Mouse (Mus musculus) urinary bladder, adult 2 months (tissue): ENCODE data around the gene Ltf. TPM values are rescaled to one million over a fixed set of nuclear protein-coding genes. Genes with fewer than 3 reads are reported as not detected.

Experiments
- DNase-seq: peaks from one replicate; pipeline ENCODE4 v3.0.0; 2022; ENCODE audit warnings: low spot score
- polyA plus RNA-seq: library from polyadenylated mRNA; depleted of rRNA; stranded (reverse); fragments of >200 nt; gene quantifications from 2 replicates; pipeline ENCODE4 v1.2.3, GENCODE M21; 2012

Ltf gene
- polyA plus RNA-seq, 1 experiment: not detected

DNA sequence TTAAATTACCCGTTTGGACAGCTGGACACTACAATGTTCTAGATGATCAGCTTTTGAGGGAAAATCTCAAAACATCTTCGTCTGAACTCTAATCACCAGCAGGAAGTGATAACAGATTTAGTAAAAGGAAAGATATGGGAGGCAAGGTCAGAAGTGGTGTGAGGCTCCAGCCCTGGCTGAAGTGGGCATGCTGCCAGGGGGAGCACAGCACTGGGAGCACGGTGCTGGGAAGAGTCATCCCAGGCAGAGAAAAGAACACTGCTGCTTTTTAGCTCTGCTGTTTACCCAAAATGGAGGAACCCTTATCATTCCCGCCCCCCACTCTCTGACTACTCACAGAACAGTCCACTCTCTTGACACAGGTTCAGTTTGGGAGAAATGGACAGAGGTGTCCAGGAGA lies 20.9 kb downstream of the Ltf start:
- DNase-seq: no peak

DNA sequence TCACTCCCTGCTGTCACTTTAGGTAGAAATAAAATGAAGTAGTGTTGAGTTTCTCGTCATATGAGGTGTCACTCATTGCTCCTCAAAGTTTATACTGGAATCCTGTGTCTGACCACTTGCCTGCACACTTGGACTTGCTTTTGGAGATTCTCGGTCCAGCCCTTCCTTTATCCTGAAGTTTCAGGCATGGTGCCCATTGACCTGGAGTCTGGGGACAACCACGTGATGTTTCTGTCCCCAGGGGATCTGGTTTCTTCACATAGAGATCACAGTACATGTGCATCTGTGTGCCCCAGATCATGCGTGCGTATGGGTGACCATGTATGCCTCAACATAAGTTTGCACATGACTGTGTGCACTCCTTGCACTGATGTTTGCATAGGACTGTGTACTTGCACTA lies 23.2 kb downstream of the Ltf start:
- no peak for DNase-seq

DNA sequence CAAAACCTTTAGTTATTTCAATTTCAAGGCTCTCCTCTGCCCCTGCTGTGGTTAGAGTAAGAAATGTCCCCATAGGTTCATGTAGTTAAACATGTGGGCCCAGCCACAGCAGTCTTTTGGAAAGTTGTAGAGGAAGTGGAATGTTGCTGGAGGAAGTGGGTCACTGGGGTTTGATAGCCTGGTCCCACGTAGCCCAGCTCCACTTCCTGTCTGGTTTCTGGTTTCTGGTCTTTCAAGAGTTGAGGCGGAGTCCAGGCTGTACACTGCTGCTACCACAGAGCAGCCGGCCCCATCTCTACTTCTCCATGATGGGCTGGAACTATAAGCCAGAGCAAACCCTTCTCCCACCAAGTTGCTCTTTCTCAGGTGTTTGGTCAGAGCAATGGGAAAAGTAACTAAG lies 27.2 kb downstream of the Ltf start:
- DNase-seq: no peak

DNA sequence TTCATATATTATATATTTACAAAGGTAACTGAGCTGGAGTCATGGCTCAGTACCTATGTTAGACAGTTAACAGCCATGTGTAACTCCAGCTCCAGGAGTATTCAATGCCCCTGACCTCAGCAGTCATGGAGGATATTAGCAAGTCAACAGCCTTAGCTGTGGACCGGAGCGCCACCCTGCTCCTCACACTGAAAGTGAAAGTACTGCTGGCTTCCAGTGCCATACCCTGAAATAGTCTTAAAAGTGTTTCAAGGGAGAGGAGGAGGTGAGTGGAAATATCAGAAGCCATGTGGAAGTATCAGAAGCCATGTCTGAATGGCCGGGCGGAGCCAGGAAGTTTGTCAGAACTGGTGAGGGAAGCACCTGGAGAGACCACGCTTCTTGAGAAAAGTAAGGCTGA lies 28.2 kb downstream of the Ltf start:
- DNase-seq: no peak

GRCm38 (mm10) chr9:111048452-111048851 lies 29.4 kb downstream of the Ltf start:
- no peak for DNase-seq

GRCm38 (mm10) chr9:111054923-111055322 lies 35.9 kb downstream of the Ltf start:
- no peak for DNase-seq

DNA sequence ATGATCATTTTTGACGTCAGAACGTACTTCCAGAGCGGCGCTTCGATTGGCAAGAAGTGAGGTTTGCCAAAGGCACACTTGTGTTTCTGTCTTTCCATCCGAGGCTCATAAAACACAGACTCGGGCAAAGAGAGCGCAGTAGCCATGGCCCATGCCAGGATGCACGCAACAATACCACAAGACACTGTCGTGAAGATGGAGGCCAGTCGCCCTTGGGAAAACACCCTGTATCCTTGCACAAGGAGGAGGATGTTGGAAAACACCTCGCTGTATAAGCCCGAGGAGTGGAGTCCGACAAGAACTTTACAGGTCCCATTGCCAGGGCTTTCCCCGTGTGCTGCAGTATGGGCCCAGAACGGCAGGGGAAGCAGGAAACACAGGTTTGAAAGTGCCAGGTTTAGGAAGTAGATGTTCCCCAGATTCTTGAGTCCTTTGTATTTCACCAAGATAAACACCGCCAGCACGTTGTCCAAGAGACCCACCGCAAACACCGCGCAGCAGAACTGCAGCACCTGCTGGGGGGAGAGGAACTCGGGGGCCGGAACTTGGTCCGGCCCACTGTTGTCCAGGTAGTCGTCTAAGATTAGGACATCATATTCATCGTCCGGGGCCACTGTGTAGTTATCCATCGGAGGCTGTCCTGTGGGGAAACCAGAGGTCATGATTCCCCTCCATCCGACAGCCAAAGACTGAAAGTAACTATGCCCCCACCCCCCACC lies 36.9 kb downstream of the Ltf start:
- DNase-seq: no peak

GRCm38 (mm10) chr9:111056519-111056797 lies 37.4 kb downstream of the Ltf start:
- no peak for DNase-seq

- DNase-seq: no peak
Measured at GRCm38 (mm10) chr9:111056798-111057543, 37.9 kb downstream of the Ltf start, which contains the start of gene Ccrl2. Ccrl2 (minus strand) TSS chr9:111057519.

DNA sequence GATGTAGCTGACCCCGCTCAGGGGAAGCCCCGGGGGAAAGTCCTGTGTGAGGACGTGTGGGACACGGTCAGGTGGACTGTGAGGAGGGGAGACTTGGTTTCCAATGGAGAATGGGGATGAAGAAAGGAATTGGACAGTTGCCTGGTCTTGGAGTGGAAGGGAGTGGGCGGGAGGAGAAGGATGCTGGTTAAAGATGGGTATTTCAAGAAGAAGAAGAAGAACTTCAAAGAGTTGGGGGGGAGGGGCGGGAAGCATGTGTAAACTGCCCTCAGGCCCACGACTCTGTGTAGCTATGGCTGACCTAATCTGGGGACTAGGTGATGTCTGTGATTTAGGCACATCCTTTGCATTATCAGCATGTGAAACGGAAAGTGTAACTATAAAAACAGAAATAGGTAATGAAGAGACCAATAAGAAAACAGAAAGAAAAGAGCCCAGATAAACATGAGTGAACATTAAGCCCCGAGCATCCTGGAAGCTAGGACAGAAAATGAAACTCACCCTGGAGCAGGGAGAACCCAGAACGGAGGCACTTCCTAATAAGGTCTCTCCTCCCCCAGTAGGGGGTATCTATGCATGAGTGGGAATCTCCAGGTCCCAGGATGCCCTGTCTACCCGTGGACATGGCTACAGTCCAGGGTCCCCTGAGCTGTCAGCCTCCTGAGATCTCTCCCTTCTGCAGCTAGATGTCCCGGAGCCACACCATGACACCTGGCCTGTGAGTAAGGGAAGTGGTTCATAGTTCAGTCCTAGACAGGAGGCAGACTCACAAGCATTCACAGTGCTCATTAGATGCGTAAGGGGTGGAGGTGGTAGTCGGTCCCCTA lies 38.7 kb downstream of the Ltf start:
- no peak for DNase-seq

GRCm38 (mm10) chr9:111058943-111059556 lies 40.0 kb downstream of the Ltf start:
- DNase-seq: no peak

GRCm38 (mm10) chr9:111062840-111063239 lies 43.8 kb downstream of the Ltf start:
- no peak for DNase-seq

DNA sequence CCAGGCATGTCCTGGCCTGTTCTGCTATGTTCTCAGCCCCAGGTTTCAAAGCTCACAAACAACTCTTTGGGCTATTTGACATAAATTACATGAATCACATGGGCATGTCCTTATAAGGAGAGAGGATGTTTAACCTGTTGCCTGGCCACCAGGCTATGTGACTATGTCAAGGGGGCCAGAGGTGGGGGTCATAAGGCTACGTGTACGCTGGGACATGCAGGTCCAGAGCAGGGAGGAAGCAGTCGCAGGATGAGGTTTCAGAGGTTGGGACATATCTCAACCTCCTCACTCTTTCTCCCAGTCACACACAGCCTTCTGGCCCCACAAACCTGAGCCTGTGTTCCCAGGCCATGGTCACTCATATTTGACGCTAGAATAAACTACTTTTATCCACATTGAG lies 48.0 kb downstream of the Ltf start:
- no peak for DNase-seq

GRCm38 (mm10) chr9:111070546-111070961 lies 51.5 kb downstream of the Ltf start:
- no peak for DNase-seq

DNA sequence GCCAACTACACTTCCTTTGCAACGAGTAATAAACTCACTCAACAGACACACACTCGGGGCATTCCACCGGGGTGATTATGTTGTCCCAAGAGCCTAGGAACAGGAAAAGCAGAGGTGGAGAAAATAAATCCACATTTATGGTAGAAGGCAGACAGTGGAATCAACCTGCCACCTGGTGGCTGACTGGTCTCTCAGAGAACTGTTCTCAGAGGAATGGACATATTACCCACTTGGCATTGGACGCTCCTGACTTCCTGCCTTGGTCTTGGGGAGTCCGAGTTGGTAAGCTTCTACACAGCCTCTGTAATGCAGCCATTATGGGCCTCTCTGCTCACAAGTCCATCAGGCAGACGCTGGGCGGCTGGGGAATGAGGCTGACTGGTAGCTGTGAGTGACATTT lies 53.1 kb downstream of the Ltf start:
- DNase-seq: no peak

GRCm38 (mm10) chr9:111072971-111073370 lies 53.9 kb downstream of the Ltf start:
- DNase-seq: no peak

DNA sequence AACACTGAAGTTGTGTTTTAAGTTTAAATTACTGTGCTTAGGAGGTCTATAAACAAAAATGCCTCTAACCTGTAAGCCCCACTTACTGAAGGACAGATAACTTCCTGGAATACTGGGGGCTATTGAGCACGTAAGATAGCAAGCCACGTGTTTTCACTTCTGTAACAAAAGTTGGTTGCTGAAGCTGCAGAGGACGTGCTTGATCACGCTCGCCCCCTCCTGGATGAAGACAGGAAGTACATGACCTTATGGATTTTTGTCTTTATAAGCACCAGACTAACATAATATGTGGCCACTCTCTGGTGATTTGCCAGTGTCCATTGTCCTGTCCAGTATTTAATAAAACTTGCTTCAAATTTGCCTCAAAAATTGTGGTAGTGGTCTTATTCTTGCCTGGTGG lies 58.7 kb downstream of the Ltf start:
- no peak for DNase-seq

- DNase-seq: no peak
Measured at GRCm38 (mm10) chr9:111080801-111081200, 61.7 kb downstream of the Ltf start.

DNA sequence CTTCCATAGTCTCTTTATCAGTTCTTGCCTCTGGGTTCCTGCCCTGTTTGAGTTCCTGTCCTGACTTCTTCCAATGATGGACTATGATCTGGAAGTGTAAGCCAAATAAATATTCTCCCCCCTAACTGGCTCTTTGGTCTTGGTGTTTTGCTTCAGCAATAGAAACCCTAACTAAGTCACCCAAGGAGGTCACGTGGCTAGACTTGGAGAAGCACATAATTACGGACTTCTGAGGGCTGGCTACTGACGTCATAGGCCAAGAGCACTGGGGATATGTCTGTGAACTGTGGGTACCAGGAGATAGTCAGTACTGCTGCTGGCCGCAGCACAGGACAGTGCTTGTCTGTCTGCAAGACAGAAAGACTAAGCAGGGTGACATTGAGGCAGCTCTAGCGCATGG lies 62.7 kb downstream of the Ltf start:
- no peak for DNase-seq

GRCm38 (mm10) chr9:111085329-111085728 lies 66.3 kb downstream of the Ltf start:
- DNase-seq: no peak

- no peak for DNase-seq
Measured at GRCm38 (mm10) chr9:111086137-111086536, 67.1 kb downstream of the Ltf start.

DNA sequence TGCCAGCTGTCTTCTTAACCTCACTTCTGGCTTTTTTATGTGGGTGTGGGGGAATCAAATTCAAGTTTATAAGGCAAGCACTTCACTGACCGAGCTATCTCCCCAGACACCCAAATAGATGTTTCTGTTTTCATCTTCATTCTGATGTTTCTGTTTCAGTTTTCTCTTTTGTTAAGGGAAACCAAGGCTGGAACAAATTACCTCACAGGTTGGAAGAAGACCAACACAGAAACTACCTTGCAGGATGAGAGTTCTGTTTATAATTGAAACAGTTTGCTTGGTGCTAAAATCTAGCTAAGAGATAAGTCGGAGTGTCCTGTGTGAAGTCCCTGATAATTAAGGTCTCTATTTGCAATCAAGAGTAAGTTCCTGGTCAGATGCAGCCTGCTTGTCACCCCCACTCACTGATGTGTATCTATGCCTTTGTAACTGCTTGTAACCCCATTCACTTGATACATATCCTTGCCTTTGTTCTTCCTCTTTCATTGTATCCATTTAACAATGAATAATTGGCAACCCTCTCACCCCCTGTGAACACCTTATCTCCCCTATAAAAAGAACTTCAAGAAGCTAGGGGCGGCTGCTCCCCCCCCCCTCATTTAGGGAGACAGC lies 68.0 kb downstream of the Ltf start:
- DNase-seq: no peak
